Mouse (Mus musculus) ES-E14 (cell line): Measurements from ENCODE around the gene P3h1.

ENCODE experiments used
- HCFC1 ChIP-seq: IDR thresholded peaks from 2 replicates; pipeline ENCODE4 v1.6.1; 2012; ENCODE audit warnings: low read length, inconsistent platforms, borderline replicate concordance; ENCODE audit not compliant: insufficient read depth
- MAFK ChIP-seq: IDR thresholded peaks from 2 replicates; pipeline ENCODE4 v1.6.1; 2014; ENCODE audit warnings: mild to moderate bottlenecking, low read depth, low read length, inconsistent platforms; ENCODE audit not compliant: insufficient read depth

DNA sequence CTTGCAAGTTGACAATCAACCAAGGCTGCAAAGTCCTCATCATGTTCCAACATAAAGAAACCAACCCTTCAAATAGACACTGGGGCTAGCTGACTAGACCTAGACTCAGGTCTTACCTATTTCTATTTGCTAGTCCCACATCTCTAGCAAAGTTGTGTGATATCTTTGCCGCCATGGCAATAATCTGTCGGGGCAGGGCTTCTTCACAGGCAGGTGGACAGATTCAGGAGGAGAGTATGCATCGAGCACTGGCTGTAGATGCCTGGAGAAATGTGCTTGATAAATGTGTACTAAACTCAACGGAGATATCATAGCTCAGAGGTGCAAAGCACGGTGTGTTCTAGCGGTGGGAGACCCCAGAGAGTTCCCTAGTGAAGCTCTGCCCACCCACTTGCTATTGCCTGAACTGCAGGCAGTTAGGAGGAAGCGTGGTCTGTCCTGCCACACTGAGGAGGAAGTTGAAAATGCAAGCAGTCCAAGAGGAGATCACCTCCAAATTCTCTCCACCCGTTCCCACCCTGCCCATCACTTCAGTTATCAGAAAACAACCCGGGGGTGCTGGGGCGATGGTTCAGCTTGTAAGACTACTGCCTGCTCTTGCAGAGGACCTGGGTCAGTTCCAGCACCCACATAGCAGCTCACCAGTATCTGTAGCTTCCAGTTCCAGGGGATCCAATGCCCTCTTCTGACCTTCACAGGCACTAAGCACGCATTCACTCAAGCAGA, 44.5 kb upstream of the P3h1 start:
- TF ChIP-seq HCFC1 (no peak), MAFK (no peak)
